Mouse (Mus musculus): ENCODE data around the gene Cacna1d. TPM values are rescaled to one million over a fixed set of nuclear protein-coding genes. Genes with fewer than 3 reads are reported as not detected.

Cacna1d gene
- polyA plus RNA-seq, 1 experiment from 2014 or later: 2.9 TPM

GRCm38 (mm10) chr14:30251351-30251750 is 239.9 kb downstream of the Cacna1d start:
- ATAC-seq (ENCODE audit: low FRiP score, low read depth): no peak
- Histone ChIP-seq H3K4me2 (replicated peaks) (no peak overlapping the region), H3K4me3 (no peak overlapping the region), H3K36me3 (no peaks in the 10 kb centered on the region), H3K27me3 (no peaks in the 10 kb centered on the region), H3K4me1 (peaks cover 14% of the 10 kb centered on the region), H3K9ac (no peak overlapping the region), H3K9me3 (no peaks in the 10 kb centered on the region), H3K27ac (no peak overlapping the region)
- WGBS: 90% methylated on average over 5 of the region's 5 CpGs

- H3K27ac ChIP-seq: no peak overlapping the region
- H3K4me1 ChIP-seq: 0 out of 2 replicates have a peak, but pooled peaks cover 3% of the 10 kb centered on the region
- no peaks in the 10 kb centered on the region for H3K9me3 ChIP-seq
- no peaks in the 10 kb centered on the region for H3K27me3 ChIP-seq
- 86% methylated on average over 4 of the region's 4 CpGs for WGBS
- no peaks in the 10 kb centered on the region for H3K36me3 ChIP-seq
- H3K4me2 ChIP-seq (replicated peaks): no peak overlapping the region
- H3K9ac ChIP-seq: no peak overlapping the region
- ATAC-seq (ENCODE audit: low FRiP score, low read depth): no peak
- H3K4me3 ChIP-seq: no peak overlapping the region
These were observed 241.7 kb downstream of the Cacna1d start for GRCm38 (mm10) chr14:30249591-30249990.

GRCm38 (mm10) chr14:30248811-30249210 is 242.4 kb downstream of the Cacna1d start:
- Histone ChIP-seq H3K9me3 (no peaks in the 10 kb centered on the region), H3K27me3 (no peaks in the 10 kb centered on the region), H3K36me3 (no peaks in the 10 kb centered on the region), H3K9ac (no peak overlapping the region), H3K4me1 (0 out of 2 replicates have a peak, but pooled peaks cover 3% of the 10 kb centered on the region), H3K27ac (no peak overlapping the region), H3K4me3 (no peak overlapping the region), H3K4me2 (replicated peaks) (no peak overlapping the region)
- WGBS: 69% methylated on average over 4 of the region's 4 CpGs
- ATAC-seq (ENCODE audit: low FRiP score, low read depth): no peak

DNA sequence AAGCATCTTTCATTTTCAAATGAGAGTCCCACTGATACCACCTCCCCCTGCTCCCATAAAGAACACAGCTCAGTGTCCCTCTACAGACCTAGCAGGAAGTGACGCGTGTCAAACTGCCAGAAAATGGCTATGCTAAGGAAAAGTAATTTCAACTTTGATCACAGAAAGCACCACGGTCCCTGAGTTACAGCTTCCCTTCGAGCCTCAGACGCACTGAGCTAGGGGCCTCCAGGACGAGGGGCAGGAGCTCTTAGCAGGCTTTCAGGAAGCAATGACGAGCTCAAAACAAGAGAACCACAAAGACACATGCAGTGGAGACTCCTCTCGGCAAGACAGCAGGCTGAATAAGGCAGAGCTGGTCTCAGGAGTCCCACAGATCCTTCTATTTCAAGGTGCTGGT is 243.1 kb downstream of the Cacna1d start:
- Histone ChIP-seq H3K36me3 (no peaks in the 10 kb centered on the region), H3K4me1 (0 out of 2 replicates have a peak, but pooled peaks cover 3% of the 10 kb centered on the region), H3K9ac (no peak overlapping the region), H3K4me3 (no peak overlapping the region), H3K4me2 (replicated peaks) (no peak overlapping the region), H3K27me3 (no peaks in the 10 kb centered on the region), H3K9me3 (no peaks in the 10 kb centered on the region), H3K27ac (no peak overlapping the region)
- ATAC-seq (ENCODE audit: low FRiP score, low read depth): no peak
- 58% methylated on average over 8 of the region's 8 CpGs for WGBS

DNA sequence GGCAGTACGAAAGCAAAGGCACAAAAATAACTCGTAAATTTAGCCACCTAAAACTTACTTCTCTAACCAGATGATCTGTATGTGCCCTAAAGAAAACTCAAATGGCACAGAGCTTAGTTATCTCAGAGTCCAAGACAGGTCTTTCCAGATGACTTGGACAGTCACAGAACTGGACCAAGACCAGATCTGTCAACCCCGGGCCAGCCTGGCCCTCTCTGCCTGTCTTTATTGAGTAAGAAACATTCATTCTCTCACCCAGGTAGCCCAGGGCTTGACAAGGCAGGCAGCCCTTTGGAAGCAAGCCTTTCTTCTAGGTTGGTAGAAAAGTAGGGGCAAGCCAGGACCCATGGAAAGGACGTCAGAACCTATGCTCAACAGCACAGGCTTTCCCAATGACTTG is 243.6 kb downstream of the Cacna1d start:
- no peak overlapping the region for H3K4me3 ChIP-seq
- no peaks in the 10 kb centered on the region for H3K9me3 ChIP-seq
- H3K36me3 ChIP-seq: no peaks in the 10 kb centered on the region
- ATAC-seq (ENCODE audit: low FRiP score, low read depth): no peak
- H3K27me3 ChIP-seq: no peaks in the 10 kb centered on the region
- H3K4me1 ChIP-seq: 0 out of 2 replicates have a peak, but pooled peaks cover 3% of the 10 kb centered on the region
- H3K27ac ChIP-seq: no peak overlapping the region
- H3K4me2 ChIP-seq (replicated peaks): no peak overlapping the region
- no peak overlapping the region for H3K9ac ChIP-seq
- WGBS: 85% methylated on average over 4 of the region's 4 CpGs

- no peaks in the 10 kb centered on the region for H3K9me3 ChIP-seq
- no peak overlapping the region for H3K4me2 ChIP-seq (replicated peaks)
- H3K9ac ChIP-seq: no peak overlapping the region
- no peaks in the 10 kb centered on the region for H3K27me3 ChIP-seq
- no peak for ATAC-seq (ENCODE audit: low FRiP score, low read depth)
- no peak overlapping the region for H3K27ac ChIP-seq
- H3K4me1 ChIP-seq: 0 out of 2 replicates have a peak, but pooled peaks cover 3% of the 10 kb centered on the region
- H3K36me3 ChIP-seq: no peaks in the 10 kb centered on the region
- WGBS: 89% methylated on average over 5 of the region's 5 CpGs
- no peak overlapping the region for H3K4me3 ChIP-seq
These were observed 246.5 kb downstream of the Cacna1d start for GRCm38 (mm10) chr14:30244776-30245175.

GRCm38 (mm10) chr14:30242818-30243205 is 248.4 kb downstream of the Cacna1d start:
- Histone ChIP-seq H3K27ac (no peak overlapping the region), H3K4me2 (replicated peaks) (no peak overlapping the region), H3K9ac (no peak overlapping the region), H3K36me3 (no peaks in the 10 kb centered on the region), H3K9me3 (no peaks in the 10 kb centered on the region), H3K27me3 (no peaks in the 10 kb centered on the region), H3K4me1 (no peaks in the 10 kb centered on the region), H3K4me3 (no peak overlapping the region)
- ATAC-seq (ENCODE audit: low FRiP score, low read depth): no peak
- WGBS: 83% methylated on average over 3 of the region's 3 CpGs

GRCm38 (mm10) chr14:30242166-30242817 is 249.0 kb downstream of the Cacna1d start:
- H3K4me2 ChIP-seq (replicated peaks): no peak overlapping the region
- no peak overlapping the region for H3K27ac ChIP-seq
- no peaks in the 10 kb centered on the region for H3K4me1 ChIP-seq
- H3K36me3 ChIP-seq: no peaks in the 10 kb centered on the region
- 87% methylated on average over 13 of the region's 13 CpGs for WGBS
- H3K4me3 ChIP-seq: no peak overlapping the region
- ATAC-seq (ENCODE audit: low FRiP score, low read depth): no peak
- no peaks in the 10 kb centered on the region for H3K9me3 ChIP-seq
- H3K9ac ChIP-seq: no peak overlapping the region
- no peaks in the 10 kb centered on the region for H3K27me3 ChIP-seq

DNA sequence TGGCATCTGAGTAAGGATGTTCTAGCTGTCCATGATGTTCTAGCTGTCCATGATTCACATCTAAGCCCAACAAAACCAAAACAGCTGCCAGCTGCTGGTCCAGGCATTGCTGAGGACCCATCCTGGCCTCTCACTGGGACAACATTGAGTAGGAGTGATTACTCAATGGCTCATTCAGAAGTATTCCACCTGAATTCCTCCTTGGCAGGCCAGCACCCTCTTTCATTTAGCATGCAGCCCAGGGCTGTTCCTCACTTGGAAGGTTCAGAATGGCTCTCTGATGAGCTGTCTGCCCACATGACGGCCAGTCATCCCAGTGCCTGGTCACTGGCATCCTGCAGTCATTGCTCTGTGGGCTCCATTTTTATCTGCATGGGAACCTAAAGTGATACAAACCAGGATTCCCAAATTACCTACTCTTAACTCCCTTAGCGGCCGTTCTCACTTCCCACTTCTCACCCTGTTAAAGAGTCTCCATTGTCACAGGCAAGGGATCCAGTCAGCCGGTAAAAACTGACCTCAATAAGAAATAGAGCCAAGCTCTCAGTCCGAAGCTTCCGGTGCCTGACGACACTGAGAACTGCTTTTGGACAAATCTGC is 250.2 kb downstream of the Cacna1d start:
- Histone ChIP-seq H3K9me3 (no peaks in the 10 kb centered on the region), H3K9ac (no peak overlapping the region), H3K36me3 (no peaks in the 10 kb centered on the region), H3K4me2 (replicated peaks) (no peak overlapping the region), H3K27ac (no peak overlapping the region), H3K4me3 (no peak overlapping the region), H3K4me1 (no peaks in the 10 kb centered on the region), H3K27me3 (no peaks in the 10 kb centered on the region)
- 78% methylated on average over 7 of the region's 7 CpGs for WGBS
- ATAC-seq (ENCODE audit: low FRiP score, low read depth): no peak

- no peak overlapping the region for H3K4me2 ChIP-seq (replicated peaks)
- no peak overlapping the region for H3K9ac ChIP-seq
- WGBS: 91% methylated on average over 5 of the region's 5 CpGs
- no peak for ATAC-seq (ENCODE audit: low FRiP score, low read depth)
- H3K27ac ChIP-seq: no peak overlapping the region
- no peaks in the 10 kb centered on the region for H3K9me3 ChIP-seq
- no peaks in the 10 kb centered on the region for H3K36me3 ChIP-seq
- no peaks in the 10 kb centered on the region for H3K4me1 ChIP-seq
- H3K4me3 ChIP-seq: no peak overlapping the region
- H3K27me3 ChIP-seq: no peaks in the 10 kb centered on the region
These were observed 252.4 kb downstream of the Cacna1d start for GRCm38 (mm10) chr14:30238807-30239206.

DNA sequence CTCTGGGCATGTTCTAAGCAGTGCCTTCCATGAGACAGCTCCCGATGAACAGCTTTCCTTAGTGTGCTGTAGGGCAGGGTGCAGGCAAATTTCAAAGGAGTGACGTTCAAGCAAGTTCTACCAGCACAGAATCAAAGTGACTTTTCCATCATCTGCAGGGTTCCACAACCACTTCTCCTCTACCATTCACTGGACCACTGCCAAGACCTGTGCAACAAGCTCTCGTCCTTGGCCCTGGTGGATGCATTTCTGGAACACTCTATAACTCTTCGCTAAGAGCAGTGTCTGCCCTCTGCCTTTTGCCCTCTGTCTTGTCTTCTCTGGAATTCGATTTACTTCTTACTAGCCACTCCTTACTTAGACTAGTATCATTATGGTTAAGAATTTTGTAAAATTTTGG is 266.1 kb downstream of the Cacna1d start:
- no peak overlapping the region for H3K4me3 ChIP-seq
- H3K27ac ChIP-seq: no peak overlapping the region
- no peaks in the 10 kb centered on the region for H3K27me3 ChIP-seq
- H3K9me3 ChIP-seq: no peaks in the 10 kb centered on the region
- H3K36me3 ChIP-seq: no peaks in the 10 kb centered on the region
- no peaks in the 10 kb centered on the region for H3K4me1 ChIP-seq
- no peak overlapping the region for H3K9ac ChIP-seq
- H3K4me2 ChIP-seq (replicated peaks): no peak overlapping the region
- 84% methylated on average over 5 of the region's 5 CpGs for WGBS
- ATAC-seq (ENCODE audit: low FRiP score, low read depth): no peak

DNA sequence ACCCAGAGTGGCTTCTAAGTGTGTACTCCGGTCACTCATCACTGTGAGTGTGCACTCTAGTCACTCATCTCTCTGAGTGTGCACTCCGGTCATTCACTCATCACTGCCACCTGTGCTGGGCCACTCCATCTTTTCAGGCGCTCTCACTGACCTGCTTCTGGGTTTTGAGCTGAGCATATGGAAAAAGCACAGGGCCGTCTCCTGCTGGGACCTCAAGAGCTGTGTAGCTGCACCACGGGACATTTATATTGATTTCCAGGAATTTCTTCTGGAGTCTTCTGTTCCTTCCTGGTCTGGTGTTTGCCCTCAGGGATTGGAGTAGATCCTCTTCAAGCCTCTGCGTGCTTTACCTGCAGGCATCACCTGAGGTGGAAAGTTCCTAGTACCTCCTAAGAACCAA is 269.2 kb downstream of the Cacna1d start:
- no peak for ATAC-seq (ENCODE audit: low FRiP score, low read depth)
- no peaks in the 10 kb centered on the region for H3K36me3 ChIP-seq
- H3K27ac ChIP-seq: no peak overlapping the region
- H3K4me1 ChIP-seq: peaks cover 9% of the 10 kb centered on the region; the same call in 1 of the 2 replicates
- 82% methylated on average over 6 of the region's 6 CpGs for WGBS
- no peak overlapping the region for H3K9ac ChIP-seq
- no peak overlapping the region for H3K4me2 ChIP-seq (replicated peaks)
- H3K4me3 ChIP-seq: no peak overlapping the region
- H3K27me3 ChIP-seq: no peaks in the 10 kb centered on the region
- no peaks in the 10 kb centered on the region for H3K9me3 ChIP-seq

GRCm38 (mm10) chr14:30219851-30220250 is 271.4 kb downstream of the Cacna1d start:
- 62% methylated on average over 4 of the region's 4 CpGs for WGBS
- no peak overlapping the region for H3K27ac ChIP-seq
- H3K27me3 ChIP-seq: no peaks in the 10 kb centered on the region
- no peaks in the 10 kb centered on the region for H3K9me3 ChIP-seq
- ATAC-seq (ENCODE audit: low FRiP score, low read depth): no peak
- H3K4me1 ChIP-seq: peaks cover 9% of the 10 kb centered on the region; the same call in 1 of the 2 replicates
- no peak overlapping the region for H3K9ac ChIP-seq
- H3K4me2 ChIP-seq (replicated peaks): no peak overlapping the region
- no peaks in the 10 kb centered on the region for H3K36me3 ChIP-seq
- no peak overlapping the region for H3K4me3 ChIP-seq
